Mouse (Mus musculus) liver, postnatal 0 days (tissue): Measurements from ENCODE around the gene Zbtb3.
"Not testable (repeated sequence)": the region's sequence is repeated elsewhere in the genome, so short reads cannot be mapped to it uniquely, and the experiment has no call there.

Source experiments
- CTCF ChIP-seq: sonication (generic); IDR thresholded peaks from 2 replicates; pipeline ENCODE4 v1.5.1; 2016; ENCODE audit warnings: antibody characterized with exemption, low read depth
- EP300 ChIP-seq: IDR thresholded peaks from 2 replicates; pipeline ENCODE4 v1.6.1; 2016; ENCODE audit warnings: antibody characterized with exemption, low read depth, mild to moderate bottlenecking

DNA sequence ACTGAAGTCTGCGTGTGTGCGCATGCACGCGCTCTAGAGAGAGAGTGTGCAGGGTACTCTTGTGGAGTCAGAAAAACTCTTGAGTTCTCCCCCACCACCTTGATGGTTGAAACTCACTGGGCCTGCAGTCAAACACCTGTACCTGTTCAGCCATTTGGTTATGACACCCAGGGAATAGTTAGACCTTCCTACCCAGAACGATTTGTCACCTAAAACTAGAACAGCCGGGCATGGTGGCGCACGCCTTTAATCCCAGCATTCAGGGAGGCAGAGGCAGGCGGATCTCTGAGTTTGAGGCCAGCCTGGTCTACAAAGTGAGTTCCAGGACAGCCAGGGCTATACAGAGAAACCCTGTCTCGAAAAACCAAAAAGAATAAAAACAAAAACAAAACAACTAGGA lies 34.0 kb downstream of the Zbtb3 start:
- TF ChIP-seq CTCF, EP300: not testable (repeated sequence)
